Mouse (Mus musculus) left cerebral cortex, adult 6 months (tissue): ENCODE data around the gene Degs1. TPM values are rescaled to one million over a fixed set of nuclear protein-coding genes. Genes with fewer than 3 reads are reported as not detected.

ENCODE experiments used
- long read RNA-seq, 2 experiments: library from polyadenylated mRNA; unstranded; transcript quantifications; one replicate each; pipeline ENCODE4 v2.0.0; 2019 to 2020
- polyA plus RNA-seq: library from polyadenylated mRNA; unstranded; fragments of <200 nt; fragmentation: Nextera tagmentation; gene quantifications from 2 replicates; pipeline ENCODE4 v1.2.3, GENCODE M21; 2021

Degs1 gene
- 122 and 126 TPM in 2 replicates for polyA plus RNA-seq
- long read RNA-seq, experiment 1, transcript Degs1-201 (3 exons, 2,048 nt) = major isoform, 653 of 701 reads
- long read RNA-seq, experiment 1, partial matches to known transcripts = 15 of 701 reads
- long read RNA-seq, experiment 1, other reads (novel, unspliced or antisense) = 32 of 701 reads
- long read RNA-seq, experiment 2, transcript Degs1-201 (3 exons, 2,048 nt) = major isoform, 124 of 167 reads
- long read RNA-seq, experiment 2, partial matches to known transcripts = 19 of 167 reads
- long read RNA-seq, experiment 2, other reads (novel, unspliced or antisense) = 24 of 167 reads

GRCm38 (mm10) chr1:182282091-182283075 lies at the start of gene Degs1:
TSS of gene Degs1 (minus strand) at chr1:182282804.

Other genes starting within 250 kb of the Degs1 start
- gene Srp9, start 158.1 kb downstream of the Degs1 start, polyA plus RNA-seq = 270 and 319 TPM in 2 replicates
- not detected in 2 replicates for gene Vmn1r1, start 118.3 kb downstream of the Degs1 start, polyA plus RNA-seq
- gene Fbxo28, start 58.8 kb upstream of the Degs1 start, polyA plus RNA-seq = 4.9 and 9.3 TPM in 2 replicates
- 9.6 and 12.1 TPM in 2 replicates for gene Trp53bp2, start 126.4 kb upstream of the Degs1 start, polyA plus RNA-seq
- gene Capn2, start 234.8 kb upstream of the Degs1 start, polyA plus RNA-seq = 25.1 and 35.4 TPM in 2 replicates